Mouse (Mus musculus) lung, adult 2 months (tissue): Measurements from ENCODE around the gene Rxfp4.

Experiments
- CTCF ChIP-seq: fragments of 200-500 bp; IDR thresholded peaks from 2 replicates; pipeline ENCODE4 v1.5.1; 2011; ENCODE audit warnings: mild to moderate bottlenecking, low read length, control low read depth; ENCODE audit not compliant: insufficient read depth
- POLR2A ChIP-seq: fragments of 200-500 bp; IDR thresholded peaks from 2 replicates; pipeline ENCODE4 v1.6.1; 2011; ENCODE audit warnings: low read depth, mild to moderate bottlenecking, control low read depth, low read length, borderline replicate concordance; ENCODE audit errors: extremely low read depth

DNA sequence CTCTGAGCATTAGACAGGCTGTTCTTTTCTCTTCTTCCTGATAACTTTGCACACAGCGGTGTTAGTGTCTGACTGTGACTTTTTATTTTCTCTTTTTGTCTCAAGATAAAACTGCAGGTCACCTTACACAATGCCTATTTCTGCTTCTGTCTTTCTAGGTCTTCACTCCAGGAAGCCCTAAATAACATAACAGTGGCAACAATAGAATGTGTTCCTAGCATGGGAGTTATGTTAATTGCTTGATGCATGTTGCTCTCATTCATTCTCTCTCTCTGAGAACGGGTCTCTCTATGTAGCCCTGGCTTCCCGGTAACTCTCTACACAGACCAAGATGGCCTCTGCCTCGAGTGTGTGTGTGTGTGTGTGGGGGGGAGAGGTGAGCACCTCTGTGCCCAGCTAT is 50.5 kb downstream of the Rxfp4 start:
- TF ChIP-seq CTCF (no peak), POLR2A (no peak)
